9 mouse cellular contexts compared by ENCODE assay signal in genomic region chr19:34291379-34291778, GRCm38 (mm10). TPM values are rescaled to one million over a fixed set of nuclear protein-coding genes. Genes with fewer than 3 reads are reported as not detected.
DNase-seq lines count a peak whose midpoint lies in the region; ATAC-seq and TF ChIP-seq lines count a peak whose summit lies in the region.
"Had no signal": no experiment of that assay in that cellular context is flagged by ENCODE, and none has a peak within 500 bp of the region (broad histone marks: within the 10 kb centered on the region; RNA-seq: fewer than 3 reads in every experiment).

No protein-coding gene starts in this region.

- H3K36me3 ChIP-seq in forebrain, embryonic 15.5 days: no peaks in the 10 kb centered on the region
- no peaks in the 10 kb centered on the region for H3K36me3 ChIP-seq in forebrain, embryonic 14.5 days (ENCODE audit: control insufficient read depth, insufficient read depth, low read length)
- no peaks in the 10 kb centered on the region for H3K36me3 ChIP-seq in lung, postnatal 0 days (ENCODE audit: insufficient read depth, low read length)
- no peaks in the 10 kb centered on the region for H3K36me3 ChIP-seq in intestine, postnatal 0 days (ENCODE audit: control insufficient read depth, insufficient read depth)
- H3K36me3 ChIP-seq in neural tube, embryonic 15.5 days: no peaks in the 10 kb centered on the region

- TF ChIP-seq EP300 in lung, postnatal 0 days (IDR thresholded peaks at IDR 0.05): no peak

- 70% methylated on average over 8 of the region's 8 CpGs for WGBS in forebrain, embryonic 15.5 days
- 78% methylated on average over 8 of the region's 8 CpGs for WGBS in forebrain, embryonic 14.5 days
- 26% methylated on average over 8 of the region's 8 CpGs for WGBS in lung, postnatal 0 days
- WGBS in intestine, postnatal 0 days: 41% methylated on average over 8 of the region's 8 CpGs
- WGBS in neural tube, embryonic 15.5 days: 70% methylated on average over 8 of the region's 8 CpGs

- 0 out of 2 replicates have a peak overlapping the region, but pooled peaks have one; percentile 52 for H3K4me2 ChIP-seq in forebrain, embryonic 15.5 days (replicated peaks)
- no peak overlapping the region; the same call in 1 of the 2 replicates for H3K4me2 ChIP-seq in forebrain, embryonic 14.5 days (ENCODE audit: low read length)
- H3K4me2 ChIP-seq in lung, postnatal 0 days (replicated peaks; ENCODE audit: low read depth, low read length): peak overlapping the region; percentile 76
- peak overlapping the region; percentile 93 for H3K4me2 ChIP-seq in intestine, postnatal 0 days (replicated peaks; ENCODE audit: low read depth)
- peak overlapping the region; percentile 88 for H3K4me2 ChIP-seq in neural tube, embryonic 15.5 days

- ATAC-seq in forebrain, embryonic 15.5 days (replicated peaks): no peak
- ATAC-seq in forebrain, embryonic 14.5 days: no peak
- no peak for ATAC-seq in lung, postnatal 0 days
- no peak for ATAC-seq in intestine, postnatal 0 days
- ATAC-seq in neural tube, embryonic 15.5 days (ENCODE audit: low FRiP score): no peak

- H3K27me3 ChIP-seq in forebrain, embryonic 15.5 days: no peaks in the 10 kb centered on the region
- no peaks in the 10 kb centered on the region for H3K27me3 ChIP-seq in forebrain, embryonic 14.5 days (replicated peaks; ENCODE audit: control insufficient read depth, insufficient read depth, low read length)
- no peaks in the 10 kb centered on the region for H3K27me3 ChIP-seq in lung, postnatal 0 days (replicated peaks; ENCODE audit: insufficient read depth, low read length)
- no peaks in the 10 kb centered on the region for H3K27me3 ChIP-seq in intestine, postnatal 0 days (replicated peaks; ENCODE audit: control insufficient read depth, insufficient read depth, low read length)
- H3K27me3 ChIP-seq in neural tube, embryonic 15.5 days (replicated peaks): peaks cover 3% of the 10 kb centered on the region; the same call in 1 of the 2 replicates

- H3K9me3 ChIP-seq in forebrain, embryonic 15.5 days: no peaks in the 10 kb centered on the region
- no peaks in the 10 kb centered on the region for H3K9me3 ChIP-seq in forebrain, embryonic 14.5 days (replicated peaks; ENCODE audit: control insufficient read depth, low read length)
- H3K9me3 ChIP-seq in lung, postnatal 0 days (ENCODE audit: low read length): no peaks in the 10 kb centered on the region
- no peaks in the 10 kb centered on the region for H3K9me3 ChIP-seq in intestine, postnatal 0 days (ENCODE audit: control insufficient read depth)
- no peaks in the 10 kb centered on the region for H3K9me3 ChIP-seq in neural tube, embryonic 15.5 days (replicated peaks)

- no peak overlapping the region for H3K27ac ChIP-seq in forebrain, embryonic 15.5 days (replicated peaks)
- no peak overlapping the region for H3K27ac ChIP-seq in forebrain, embryonic 14.5 days (ENCODE audit: low read depth, low read length)
- peak overlapping the region; percentile 88 for H3K27ac ChIP-seq in lung, postnatal 0 days (ENCODE audit: low read length)
- peak overlapping the region; percentile 52; the same call in 1 of the 2 replicates for H3K27ac ChIP-seq in intestine, postnatal 0 days (ENCODE audit: low read depth, low read length)
- H3K27ac ChIP-seq in neural tube, embryonic 15.5 days (replicated peaks): no peak overlapping the region

- no peak for TF ChIP-seq CTCF in lung, postnatal 0 days (IDR thresholded peaks at IDR 0.05)
- TF ChIP-seq CTCF in intestine, postnatal 0 days (IDR thresholded peaks at IDR 0.05; ENCODE audit: low read depth): no peak

- DNase-seq in forebrain, embryonic 14.5 days (ENCODE audit: low spot score): no peak
- no peak for DNase-seq in lung, postnatal 0 days (ENCODE audit: low spot score)
- DNase-seq in lung, postnatal 4 days: no peak
- no peak for DNase-seq in adipocyte (ENCODE audit: low spot score)
- no peak for DNase-seq in gastrocnemius, adult 18-20 months (ENCODE audit: low spot score)
- DNase-seq: right cerebral cortex, postnatal 14 days had no signal

- H3K4me1 ChIP-seq in forebrain, embryonic 15.5 days: peaks cover 12% of the 10 kb centered on the region
- H3K4me1 ChIP-seq in forebrain, embryonic 14.5 days (ENCODE audit: control insufficient read depth, insufficient read depth, low read length): peaks cover 8% of the 10 kb centered on the region; the same call in 1 of the 2 replicates
- no peaks in the 10 kb centered on the region for H3K4me1 ChIP-seq in lung, postnatal 0 days (ENCODE audit: insufficient read depth, low read depth, low read length)
- H3K4me1 ChIP-seq in intestine, postnatal 0 days (replicated peaks; ENCODE audit: control insufficient read depth, insufficient read depth, low read length): no peaks in the 10 kb centered on the region
- peaks cover 13% of the 10 kb centered on the region; the same call in 1 of the 2 replicates for H3K4me1 ChIP-seq in neural tube, embryonic 15.5 days

- H3K9ac ChIP-seq in forebrain, embryonic 15.5 days (replicated peaks): no peak overlapping the region
- H3K9ac ChIP-seq in forebrain, embryonic 14.5 days (ENCODE audit: low read length): no peak overlapping the region
- peak overlapping the region; percentile 38; the same call in 1 of the 2 replicates for H3K9ac ChIP-seq in lung, postnatal 0 days (replicated peaks; ENCODE audit: low read depth)
- H3K9ac ChIP-seq in intestine, postnatal 0 days (ENCODE audit: low read depth, low read length): 0 out of 2 replicates have a peak overlapping the region, but pooled peaks have one; percentile 66
- no peak overlapping the region for H3K9ac ChIP-seq in neural tube, embryonic 15.5 days (replicated peaks)

- no peak overlapping the region for H3K4me3 ChIP-seq in forebrain, embryonic 15.5 days
- H3K4me3 ChIP-seq in forebrain, embryonic 14.5 days (ENCODE audit: low read depth, low read length): no peak overlapping the region
- H3K4me3 ChIP-seq in lung, postnatal 0 days (ENCODE audit: low read depth, low read length): peak overlapping the region; percentile 63
- peak overlapping the region; percentile 61 for H3K4me3 ChIP-seq in intestine, postnatal 0 days (ENCODE audit: low read depth, low read length)
- H3K4me3 ChIP-seq in neural tube, embryonic 15.5 days (replicated peaks): no peak overlapping the region

RNA-seq across cellular contexts. Expression of gene Fas, which starts 0.9 kb away (rescaled TPM):
- polyA plus RNA-seq in forebrain, embryonic 15.5 days (2015; fragmentation: Nextera tagmentation; extraction: Ambion mirVana): 0.17 and 0.42 TPM in 2 replicates
- 0.28 and 0.33 TPM in 2 replicates for polyA plus RNA-seq in forebrain, embryonic 14.5 days (2014; fragmentation: Nextera tagmentation; extraction: Ambion mirVana)
- polyA plus RNA-seq in lung, postnatal 0 days (2015; fragmentation: Nextera tagmentation; extraction: Ambion mirVana): 56.1 and 57.9 TPM in 2 replicates
- polyA plus RNA-seq in intestine, postnatal 0 days (2015; fragmentation: Nextera tagmentation; extraction: Ambion mirVana): 14.2 and 15.6 TPM in 2 replicates
- 1.4 and 2.1 TPM in 2 replicates for polyA plus RNA-seq in neural tube, embryonic 15.5 days (2015; fragmentation: Nextera tagmentation; extraction: Ambion mirVana)
- 1 to 10 TPM; 3.8 to 5.9 TPM for total RNA-seq in gastrocnemius, adult 18-20 months (2021)

RNA-seq across cellular contexts. Expression of gene Acta2, which starts 36.0 kb away (rescaled TPM):
- 6.3 and 7.1 TPM in 2 replicates for polyA plus RNA-seq in forebrain, embryonic 15.5 days (2015; fragmentation: Nextera tagmentation; extraction: Ambion mirVana)
- 9.9 and 13.9 TPM in 2 replicates for polyA plus RNA-seq in forebrain, embryonic 14.5 days (2014; fragmentation: Nextera tagmentation; extraction: Ambion mirVana)
- polyA plus RNA-seq in lung, postnatal 0 days (2015; fragmentation: Nextera tagmentation; extraction: Ambion mirVana): 265 and 293 TPM in 2 replicates
- 1,651 and 1,727 TPM in 2 replicates for polyA plus RNA-seq in intestine, postnatal 0 days (2015; fragmentation: Nextera tagmentation; extraction: Ambion mirVana)
- 21.1 and 200 TPM in 2 replicates for polyA plus RNA-seq in neural tube, embryonic 15.5 days (2015; fragmentation: Nextera tagmentation; extraction: Ambion mirVana)
- 10 to 100 TPM; 51.7 to 82.1 TPM for total RNA-seq in gastrocnemius, adult 18-20 months (2021)

Comparison
In these comparisons a context has a peak if more than half of its experiments do, and no peak if none do; other contexts are left out.
1. H3K27ac ChIP-seq: peak in lung, postnatal 0 days (single experiment) and intestine, postnatal 0 days (single experiment); none in forebrain, embryonic 15.5 days (single experiment), forebrain, embryonic 14.5 days (single experiment) and neural tube, embryonic 15.5 days (single experiment).
2. H3K4me3 ChIP-seq: peak in lung, postnatal 0 days (single experiment) and intestine, postnatal 0 days (single experiment); none in forebrain, embryonic 15.5 days (single experiment), forebrain, embryonic 14.5 days (single experiment) and neural tube, embryonic 15.5 days (single experiment).
3. H3K9ac ChIP-seq: peak in lung, postnatal 0 days (single experiment) and intestine, postnatal 0 days (single experiment); none in forebrain, embryonic 15.5 days (single experiment), forebrain, embryonic 14.5 days (single experiment) and neural tube, embryonic 15.5 days (single experiment).